Mouse (Mus musculus) MEL-GATA-1-ER (cell line): Measurements from ENCODE around the gene Nudt8.
"Not testable (repeated sequence)": the region's sequence is repeated elsewhere in the genome, so short reads cannot be mapped to it uniquely, and the experiment has no call there.

Experiments used
- DNase-seq: peaks from one replicate; pipeline ENCODE4 v3.0.0-alpha.2; 2012; ENCODE audit warnings: low read depth; ENCODE audit errors: extremely low read depth

Gene Nudt8

GRCm38 (mm10) chr19:4013066-4013465, 12.7 kb downstream of the Nudt8 start:
- DNase-seq: no peak

- DNase-seq: no peak
These were observed 14.4 kb downstream of the Nudt8 start for GRCm38 (mm10) chr19:4014802-4015201.

- no peak for DNase-seq
These were observed 15.3 kb downstream of the Nudt8 start for GRCm38 (mm10) chr19:4015635-4016034.

- no peak for DNase-seq
These were observed 17.7 kb downstream of the Nudt8 start for GRCm38 (mm10) chr19:4017921-4018587.

DNA sequence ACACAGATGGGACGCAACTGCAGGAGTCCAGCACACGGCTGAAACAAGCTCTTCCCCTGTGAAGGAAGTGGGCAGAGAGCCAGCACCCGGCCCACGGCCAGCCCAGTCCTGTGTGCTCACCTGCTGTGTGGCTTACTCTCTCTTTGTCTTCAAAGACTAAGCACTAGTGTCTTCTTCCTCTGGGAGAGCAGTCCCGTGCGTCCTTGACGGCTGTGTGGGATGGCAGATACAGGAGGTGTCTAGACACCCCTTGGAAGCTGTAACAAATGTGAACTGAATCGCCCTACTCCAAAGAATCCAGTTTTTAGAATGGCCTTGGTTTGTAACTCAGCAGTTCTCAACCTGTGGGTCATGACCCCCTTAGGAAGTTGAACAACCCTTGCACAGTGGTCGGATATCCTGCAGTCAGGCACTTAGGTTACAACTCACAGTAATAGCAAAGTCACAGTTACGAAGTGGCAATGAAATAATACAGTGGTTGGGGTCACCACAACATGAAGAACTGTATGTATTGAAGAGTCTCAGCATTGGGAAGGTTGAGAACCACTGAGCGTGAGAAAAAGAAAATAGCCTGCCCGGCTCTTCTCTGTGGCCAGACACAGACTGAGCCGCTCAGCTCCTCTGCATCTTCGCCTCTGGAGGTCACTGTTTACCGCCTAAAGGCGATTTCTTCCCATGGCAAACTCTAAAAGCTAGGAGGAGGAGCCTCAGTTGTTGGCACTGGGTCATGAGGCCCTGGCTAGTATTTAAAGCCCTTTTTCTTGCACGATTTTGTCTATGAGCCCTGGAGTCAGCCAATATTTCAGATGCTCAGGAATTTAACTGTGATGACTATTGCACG, 18.6 kb downstream of the Nudt8 start:
- DNase-seq: peak; percentile 22

DNA sequence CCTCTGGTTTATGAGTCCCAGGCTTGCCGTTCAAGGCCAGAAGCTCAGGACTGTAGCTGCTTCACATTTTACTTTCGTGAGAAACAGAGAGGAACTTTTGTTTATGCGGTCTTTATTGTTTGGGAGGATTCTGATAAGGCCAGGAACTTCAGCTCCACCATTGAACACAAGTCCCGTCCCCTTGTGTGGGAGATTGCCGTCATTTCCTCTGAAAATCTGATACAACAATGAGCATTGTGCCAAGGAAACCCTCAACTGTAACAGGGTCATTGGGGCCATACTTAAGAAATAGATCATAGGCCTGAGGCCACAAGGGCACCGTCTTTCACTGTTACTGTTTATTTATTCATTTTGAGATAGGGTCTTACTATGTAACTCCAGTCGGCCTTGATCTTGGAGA, 22.8 kb downstream of the Nudt8 start:
- DNase-seq: no peak

DNA sequence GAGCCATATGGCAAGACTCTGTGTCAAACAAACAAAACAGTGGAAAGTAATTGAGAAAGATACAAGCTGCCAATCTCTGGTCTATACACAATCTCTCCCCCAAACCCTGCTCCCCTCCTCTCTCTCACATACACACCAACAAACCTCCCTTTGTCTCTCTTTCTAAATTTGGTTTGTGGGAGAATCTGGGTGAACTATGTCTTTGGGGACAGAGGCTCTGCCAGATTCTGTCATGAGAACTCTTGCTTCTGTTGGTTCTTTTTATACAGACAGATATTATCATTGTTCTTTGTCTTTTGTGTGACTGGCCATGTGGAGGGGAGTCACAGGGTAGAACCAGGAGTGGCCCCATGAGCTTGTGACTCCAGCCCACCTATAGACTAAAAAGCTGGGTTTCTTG, 27.2 kb downstream of the Nudt8 start:
- no peak for DNase-seq

DNA sequence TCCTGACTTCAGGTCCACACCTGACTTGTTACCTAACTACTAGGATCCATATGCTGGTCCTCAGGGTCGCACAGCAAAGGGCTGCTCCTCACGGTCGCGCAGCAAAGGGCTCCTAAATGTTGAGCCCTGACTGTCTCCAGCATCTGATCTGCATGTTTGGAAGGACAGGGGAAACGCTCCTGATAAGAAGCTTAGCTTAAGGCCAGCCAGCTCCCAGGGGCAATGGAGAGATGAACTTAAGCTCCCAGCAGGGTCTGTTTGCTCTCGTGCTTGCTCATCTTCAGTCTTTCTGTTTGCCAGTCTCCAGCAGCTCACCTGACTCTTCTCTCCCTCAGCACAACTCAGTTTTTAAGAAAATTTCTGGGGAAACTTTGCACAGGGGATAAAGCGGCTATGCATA, 32.3 kb downstream of the Nudt8 start:
- no peak for DNase-seq

DNA sequence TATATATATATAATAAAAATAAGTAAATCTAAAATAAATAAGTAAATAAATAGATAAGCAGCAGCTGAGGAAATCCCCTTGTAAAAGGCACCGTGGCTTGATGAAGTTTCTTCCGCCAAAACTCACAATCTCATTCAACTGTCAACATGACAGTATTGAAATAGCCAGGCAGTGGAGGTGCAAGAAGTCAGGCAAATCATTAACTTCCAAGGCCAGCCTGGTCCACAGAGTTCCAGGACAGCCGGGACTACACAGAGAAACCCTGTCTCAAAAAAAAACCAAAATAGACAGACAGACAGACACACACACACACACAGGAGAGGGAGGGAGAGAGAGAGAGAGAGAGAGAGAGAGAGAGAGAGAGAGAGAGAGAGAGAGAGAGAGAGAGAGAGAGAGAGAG, 32.9 kb downstream of the Nudt8 start:
- DNase-seq: no peak

- DNase-seq: no peak
These were observed 33.4 kb downstream of the Nudt8 start for GRCm38 (mm10) chr19:4033742-4034141.

GRCm38 (mm10) chr19:4036327-4037045, 36.1 kb downstream of the Nudt8 start:
- DNase-seq: no peak

DNA sequence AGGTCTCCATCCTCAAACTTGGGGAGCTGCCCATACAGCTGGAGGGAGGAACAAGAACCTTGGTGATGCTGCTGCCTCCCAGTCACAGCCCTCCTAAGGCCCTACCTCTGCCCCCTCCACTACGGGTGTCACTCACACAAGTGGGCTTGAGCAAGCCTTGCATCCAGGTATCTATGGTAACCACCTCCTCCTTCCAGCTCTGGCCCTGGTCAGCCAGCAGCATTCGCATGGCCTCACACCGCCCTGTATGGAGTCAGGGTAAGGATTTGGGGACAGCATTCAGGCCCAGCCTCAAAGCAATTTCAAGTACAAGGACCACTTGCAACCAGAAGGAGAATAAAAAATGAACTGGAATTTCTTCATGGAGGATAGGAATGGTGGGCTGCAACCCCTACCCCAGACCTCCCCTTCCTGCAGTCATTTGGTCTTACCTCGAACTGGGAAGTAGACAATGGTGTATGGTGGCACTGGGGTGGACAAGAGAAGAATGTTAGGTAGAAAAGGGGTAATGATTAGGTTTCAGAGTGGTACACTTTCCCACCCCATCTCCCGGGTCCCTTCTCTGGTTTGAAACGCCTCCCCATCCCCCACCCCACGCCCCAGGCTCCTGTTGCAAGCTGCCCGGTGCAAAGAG, 36.9 kb downstream of the Nudt8 start:
- not testable (repeated sequence) for DNase-seq

- peak; percentile 72 for DNase-seq
These were observed 37.4 kb downstream of the Nudt8 start, which contains the start of gene Gstp1 for GRCm38 (mm10) chr19:4037788-4038232. Gstp1 (minus strand) TSS chr19:4037985.

GRCm38 (mm10) chr19:4040941-4041340, 40.6 kb downstream of the Nudt8 start:
- not testable (repeated sequence) for DNase-seq

DNA sequence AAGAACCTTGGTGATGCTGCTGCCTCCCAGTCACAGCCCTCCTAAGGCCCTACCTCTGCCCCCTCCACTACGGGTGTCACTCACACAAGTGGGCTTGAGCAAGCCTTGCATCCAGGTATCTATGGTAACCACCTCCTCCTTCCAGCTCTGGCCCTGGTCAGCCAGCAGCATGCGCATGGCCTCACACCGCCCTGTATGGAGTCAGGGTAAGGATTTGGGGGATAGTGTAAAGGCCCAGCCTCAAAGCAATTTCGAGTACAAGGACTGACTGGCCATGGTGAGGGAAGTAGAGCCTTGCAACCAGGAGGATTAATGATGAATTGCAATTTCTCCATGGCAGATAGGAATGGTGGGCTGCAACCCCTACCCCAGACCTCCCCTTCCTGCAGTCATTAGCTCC, 41.1 kb downstream of the Nudt8 start:
- not testable (repeated sequence) for DNase-seq

DNA sequence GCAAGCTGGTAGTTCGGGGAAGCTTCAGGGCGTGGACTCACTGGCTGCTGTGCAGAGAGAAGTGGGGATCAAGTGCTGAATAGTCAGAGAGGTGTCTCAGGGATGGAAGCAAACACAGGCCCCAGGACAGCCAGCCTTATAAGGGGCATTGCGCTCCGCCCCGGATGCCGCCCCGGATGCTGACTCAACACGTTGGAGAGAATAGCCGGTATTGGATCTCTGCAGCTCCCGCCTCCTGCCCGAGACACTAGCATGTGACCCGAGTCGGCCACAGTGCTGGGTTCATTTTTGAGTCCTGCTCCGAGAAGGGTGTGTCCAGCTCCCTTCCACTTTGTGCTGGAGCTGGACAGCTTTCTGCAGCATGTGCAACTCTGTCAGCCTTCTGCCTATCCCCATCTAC, 41.7 kb downstream of the Nudt8 start:
- DNase-seq: no peak

GRCm38 (mm10) chr19:4044109-4044508, 43.7 kb downstream of the Nudt8 start:
- DNase-seq: peak; percentile 91

DNA sequence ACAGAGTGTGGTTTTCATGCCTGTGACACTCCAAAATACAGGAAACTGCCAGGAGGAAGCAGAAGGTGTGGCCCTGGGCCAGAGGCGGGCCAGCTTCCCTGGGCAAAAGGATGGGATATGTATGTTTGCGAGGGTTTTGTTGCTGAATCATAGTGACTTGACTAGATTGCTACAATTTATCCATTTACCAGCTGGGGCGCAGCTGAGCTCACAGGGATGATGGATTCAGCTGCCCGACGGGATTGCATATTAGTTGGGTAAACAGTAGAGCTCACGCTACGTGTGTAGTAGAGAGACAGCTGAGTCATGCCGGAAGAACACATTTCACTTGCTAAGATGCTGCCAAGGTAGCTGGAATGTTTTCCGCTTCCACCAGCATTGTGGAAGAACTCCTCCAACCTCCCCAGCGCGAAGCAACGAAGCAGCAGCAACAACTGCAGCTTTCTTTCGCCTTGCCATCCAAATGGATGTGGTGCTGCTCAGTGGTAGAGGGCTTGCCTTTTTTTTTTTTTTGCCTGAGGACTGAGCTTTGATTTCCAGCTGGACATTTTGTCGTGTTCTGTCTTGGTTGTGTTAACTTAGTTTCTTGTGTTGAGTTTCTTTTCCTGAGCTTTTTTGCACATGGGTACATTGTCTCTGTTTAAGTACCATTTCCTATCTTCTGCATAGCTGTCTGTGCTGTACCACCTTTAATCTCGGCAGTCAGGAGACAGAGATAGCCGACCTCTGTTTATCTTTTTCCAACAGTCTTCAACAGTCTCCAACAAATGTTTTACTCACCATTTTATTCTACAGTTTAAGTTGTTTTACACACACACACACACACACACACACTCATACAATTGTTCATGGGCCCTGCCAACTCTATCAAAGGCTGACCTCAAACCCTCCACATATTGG, 45.8 kb downstream of the Nudt8 start, which contains the start of gene Gstp2:
Gene Gstp2, minus strand, starts transcription at position 58 of the 900 bp plus-strand sequence.
- DNase-seq: no peak

DNA sequence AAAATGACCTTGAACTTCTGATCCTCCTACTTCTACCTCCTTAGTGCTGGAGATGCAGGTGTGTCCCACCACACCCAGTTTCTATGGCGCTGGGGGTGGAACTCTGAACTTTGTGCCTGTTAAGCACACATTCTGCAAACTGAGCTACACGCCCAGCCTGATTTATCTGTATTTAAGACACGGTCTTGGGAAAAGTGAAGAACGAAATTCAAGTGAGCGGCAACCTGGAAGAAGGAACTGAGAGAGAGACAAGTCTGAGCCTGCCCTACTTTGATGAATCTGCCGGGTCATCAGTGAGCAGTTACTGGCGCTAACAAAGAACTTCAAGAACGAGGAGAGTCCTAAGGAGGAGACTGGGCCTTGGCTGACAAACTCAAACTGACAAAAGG, 46.5 kb downstream of the Nudt8 start:
- no peak for DNase-seq

GRCm38 (mm10) chr19:4047859-4048258, 47.5 kb downstream of the Nudt8 start:
- peak; percentile 65 for DNase-seq
